Mouse (Mus musculus) kidney, postnatal 36 days (tissue): ENCODE measurements at regions not wholly inside any gene's neighbourhood (a gene's known extent, or its start where the extent isn't known, plus 50 kb on each side); places are given as distances from the start of the nearest gene placed in this dataset.

ENCODE experiments used
- DNase-seq, 2 experiments: peaks; one replicate each; pipeline ENCODE4 v3.0.0; 2021 to 2022; ENCODE audit warnings: mixed read lengths in 2 of 2

- DNase-seq = no peak
These were observed 57.4 kb downstream of the Gm21962 start for GRCm38 (mm10) chr3:137728689-137729088.

- no peak for DNase-seq
These were observed 58.1 kb downstream of the Gm21962 start for GRCm38 (mm10) chr3:137729421-137729820.

- DNase-seq = no peak
These were observed 66.0 kb downstream of the Gm21962 start for GRCm38 (mm10) chr3:137737222-137737800.

- no peak for DNase-seq
These were observed 70.2 kb downstream of the Gm21962 start for GRCm38 (mm10) chr3:137741528-137741927.

GRCm38 (mm10) chr3:137742119-137742518 lies 70.8 kb downstream of the Gm21962 start:
- DNase-seq = no peak

- no peak for DNase-seq
These were observed 80.5 kb downstream of the Gm21962 start for GRCm38 (mm10) chr3:137751732-137752260.

- DNase-seq = peak; percentile 79 to 92
These were observed 81.3 kb downstream of the Gm21962 start for GRCm38 (mm10) chr3:137752447-137753256.

GRCm38 (mm10) chr3:137753257-137753654 lies 81.9 kb downstream of the Gm21962 start:
- DNase-seq = peak in 1 of 2 experiments; percentile 7

GRCm38 (mm10) chr3:137755391-137755790 lies 84.1 kb downstream of the Gm21962 start:
- no peak for DNase-seq

- DNase-seq = no peak
These were observed 91.0 kb downstream of the Gm21962 start for GRCm38 (mm10) chr3:137762213-137762884.

- no peak for DNase-seq
These were observed 92.1 kb downstream of the Gm21962 start for GRCm38 (mm10) chr3:137763406-137763805.

GRCm38 (mm10) chr3:137768627-137769026 lies 95.7 kb upstream of the H2afz start:
- no peak for DNase-seq

- no peak for DNase-seq
These were observed 89.0 kb upstream of the H2afz start for GRCm38 (mm10) chr3:137775076-137775849.

- peak; percentile 34 to 53 for DNase-seq
These were observed 86.2 kb upstream of the H2afz start for GRCm38 (mm10) chr3:137778113-137778512.

- DNase-seq = no peak
These were observed 84.3 kb upstream of the H2afz start for GRCm38 (mm10) chr3:137780029-137780428.

GRCm38 (mm10) chr3:137782836-137783235 lies 81.5 kb upstream of the H2afz start:
- no peak for DNase-seq

- DNase-seq = no peak
These were observed 80.1 kb upstream of the H2afz start for GRCm38 (mm10) chr3:137783937-137784911.

GRCm38 (mm10) chr3:137785224-137785623 lies 79.1 kb upstream of the H2afz start:
- no peak for DNase-seq

GRCm38 (mm10) chr3:137785871-137786270 lies 78.4 kb upstream of the H2afz start:
- no peak for DNase-seq

- no peak for DNase-seq
These were observed 74.6 kb upstream of the H2afz start for GRCm38 (mm10) chr3:137789671-137790070.

- no peak for DNase-seq
These were observed 73.9 kb upstream of the H2afz start for GRCm38 (mm10) chr3:137790340-137790739.
